Mouse (Mus musculus) heart, postnatal 25 days (tissue): ENCODE measurements around the gene Sorcs2. TPM values are rescaled to one million over a fixed set of nuclear protein-coding genes. Genes with fewer than 3 reads are reported as not detected.

Experiments
- DNase-seq: peaks from one replicate; pipeline ENCODE4 v3.0.0; 2022; ENCODE audit warnings: low spot score
- intact Hi-C: fragments of 180-260 bp; cut with DNase I; formaldehyde crosslinking; loops from one replicate; pipeline ENCODE4 v1.15.1; 2025
- total RNA-seq, 2 experiments: library from RNA; stranded (reverse); gene quantifications; 2 replicates each; pipeline ENCODE4 v1.2.3; 2021

The Sorcs2 gene
- total RNA-seq, 2 experiments from 2014 or later, result 9.7 to 13.1 TPM

DNA sequence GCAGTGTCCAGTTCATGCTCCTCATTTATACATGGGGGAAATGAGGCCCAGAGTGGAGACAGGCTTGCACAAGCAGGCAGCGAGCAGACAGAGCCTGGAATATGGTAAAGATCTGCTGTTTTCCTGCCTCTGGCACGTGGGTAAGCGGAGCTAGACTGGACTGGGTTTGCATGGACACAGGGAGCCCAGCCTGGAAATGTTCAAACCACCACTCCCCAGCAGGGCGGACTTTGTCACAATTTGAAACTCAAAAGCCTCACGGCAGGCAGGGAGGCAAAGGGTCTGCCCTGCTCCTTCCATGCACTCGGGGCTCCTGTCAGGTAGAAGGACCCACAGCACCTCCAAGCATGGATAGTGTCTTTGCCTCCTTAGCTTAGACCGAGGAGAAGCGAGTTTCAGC, 246.9 kb downstream of the Sorcs2 start:
- DNase-seq, result no peak
- intact Hi-C loops, result no loop called here

DNA sequence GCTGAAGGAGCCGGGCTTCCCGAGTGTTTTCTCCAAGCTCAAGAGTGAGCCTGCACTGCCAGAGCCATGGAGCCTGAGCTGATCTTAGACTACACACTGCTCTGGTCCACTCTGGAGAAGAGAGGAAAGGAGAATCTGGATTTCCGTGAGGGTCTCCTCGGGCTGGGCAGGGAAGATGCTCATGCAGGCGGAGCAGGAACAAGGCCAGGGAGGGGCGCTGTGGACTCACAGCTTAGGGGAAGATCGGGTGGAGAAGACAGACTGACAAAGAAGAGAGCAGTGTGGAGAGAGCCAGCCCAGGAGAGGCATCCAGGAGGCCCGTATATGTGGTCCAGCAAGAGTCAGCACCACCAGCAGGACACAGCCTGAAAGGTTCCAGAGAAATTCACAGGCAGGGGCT, 248.8 kb downstream of the Sorcs2 start:
- no peak for DNase-seq
- intact Hi-C loops, result loop anchor here (10.0 kb wide), 1 partner anchor 76 kb away; no protein-coding TSS in a partner anchor

DNA sequence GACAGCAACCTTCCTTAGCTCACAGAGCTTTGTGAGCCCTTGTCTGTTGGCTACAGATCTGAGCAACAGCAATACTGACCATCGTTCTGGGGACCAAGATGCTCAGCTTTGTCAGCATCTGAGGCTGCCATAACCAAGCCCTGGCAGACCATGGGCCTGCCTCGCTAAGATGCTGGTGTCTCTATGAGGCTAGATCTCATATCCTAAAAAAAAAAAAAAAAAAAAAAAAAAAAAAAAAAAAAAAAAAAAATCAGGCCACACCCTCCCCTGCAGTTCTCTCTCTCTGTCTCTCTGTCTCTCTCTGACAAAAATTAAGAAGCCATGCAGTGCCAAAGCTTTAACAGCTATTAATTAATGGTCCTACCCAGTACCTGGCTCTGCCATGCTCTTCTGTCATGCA, 251.3 kb downstream of the Sorcs2 start:
- no peak for DNase-seq
- intact Hi-C loops, result loop anchor here (10.0 kb wide), 1 partner anchor 78 kb away; no protein-coding TSS in a partner anchor

DNA sequence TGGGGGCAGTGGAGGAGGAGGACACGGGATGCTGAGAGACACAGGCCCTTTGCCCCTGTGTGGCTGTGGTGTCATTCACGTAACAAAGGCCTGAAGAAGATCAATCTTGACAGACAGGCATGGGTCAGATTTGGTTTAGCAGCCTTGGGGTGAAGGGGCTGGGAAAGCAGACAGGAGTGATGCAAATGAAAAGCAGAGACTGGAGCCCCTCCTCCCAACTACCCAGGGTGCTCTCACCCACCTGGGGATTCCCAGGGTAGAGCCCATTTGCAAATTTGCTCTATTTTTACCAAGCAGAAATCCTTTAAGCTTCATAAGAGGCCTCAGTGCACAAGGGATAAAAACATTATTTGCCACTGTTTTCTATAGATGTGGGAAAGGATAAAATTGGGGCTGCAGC, 253.4 kb downstream of the Sorcs2 start:
- DNase-seq, result no peak
- intact Hi-C loops, result loop anchor here (5.0 to 10.0 kb wide), 2 partner anchors 80 to 112 kb away; no protein-coding TSS in a partner anchor

DNA sequence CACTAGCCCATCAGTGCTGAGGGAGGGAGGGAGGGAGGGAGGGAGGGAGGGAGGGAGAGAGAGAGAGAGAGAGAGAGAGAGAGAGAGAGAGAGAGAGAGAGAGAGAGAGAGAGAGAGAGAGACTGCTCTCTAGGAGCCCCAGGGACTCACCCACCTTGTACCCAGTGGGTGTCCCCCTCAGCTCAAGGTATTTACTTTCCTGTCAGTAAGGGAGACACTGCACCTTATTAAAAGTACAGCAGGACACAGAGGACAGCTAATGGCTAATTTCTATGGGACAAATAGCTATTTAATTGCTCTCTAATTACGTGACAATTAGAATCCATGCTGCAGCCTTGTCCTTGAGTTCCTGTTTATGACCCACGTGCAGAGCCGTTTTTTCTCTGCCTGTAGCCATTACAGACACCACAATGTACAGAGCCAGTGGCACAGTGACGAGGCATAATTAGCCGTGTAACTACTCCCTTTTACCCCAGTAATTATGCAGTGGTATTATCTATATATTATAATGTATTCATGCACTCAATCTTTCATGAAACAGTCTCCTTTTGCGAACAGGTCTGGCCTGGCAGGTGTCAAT, 256.2 kb downstream of the Sorcs2 start:
- intact Hi-C loops, result loop anchor here (2.0 to 10.0 kb wide), 3 partner anchors 83 to 255 kb away; no protein-coding TSS in a partner anchor
- no peak for DNase-seq

DNA sequence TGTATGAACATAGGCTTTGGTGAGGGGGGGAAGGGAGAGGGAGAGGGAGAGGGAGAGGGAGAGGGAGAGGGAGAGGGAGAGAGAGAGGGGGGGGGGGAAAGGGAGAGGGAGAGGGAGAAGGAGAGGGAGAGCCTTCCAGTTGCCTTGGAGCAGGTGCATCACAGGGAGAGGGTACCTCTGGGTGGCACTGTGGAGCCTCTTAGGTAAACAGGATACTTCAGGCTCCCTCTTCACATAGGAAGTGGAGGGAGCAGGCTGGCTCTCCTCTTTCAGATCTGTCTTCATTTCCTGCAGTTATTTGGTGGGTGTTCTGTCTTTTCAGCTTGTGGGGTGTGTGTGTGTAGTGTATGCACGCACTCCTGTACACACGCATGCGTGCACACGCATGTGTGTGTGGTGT, 256.8 kb downstream of the Sorcs2 start:
- no peak for DNase-seq
- intact Hi-C loops, result loop anchor here (2.0 to 10.0 kb wide), 3 partner anchors 84 to 256 kb away; no protein-coding TSS in a partner anchor

DNA sequence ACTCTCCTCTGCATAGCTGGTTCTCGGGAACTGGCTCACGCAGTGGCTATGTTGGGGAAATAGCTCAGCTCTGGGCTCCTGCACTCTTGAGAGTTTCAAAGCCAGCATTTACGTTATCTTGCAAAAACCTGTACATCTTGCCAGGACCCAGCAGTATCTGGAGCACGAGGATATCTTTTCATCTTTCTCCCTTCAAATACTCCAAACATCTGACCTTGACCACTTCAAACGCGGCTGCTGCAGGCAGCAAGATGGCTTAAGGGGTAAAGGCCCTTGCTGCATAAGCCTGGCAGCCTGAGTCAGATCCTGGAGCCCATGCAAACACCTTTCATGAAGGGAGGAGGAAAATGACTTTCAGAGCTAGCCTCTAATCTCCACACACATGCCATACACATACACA, 258.2 kb downstream of the Sorcs2 start:
- intact Hi-C loops, result loop anchor here (2.0 to 10.0 kb wide), 3 partner anchors 85 to 257 kb away; no protein-coding TSS in a partner anchor
- no peak for DNase-seq

DNA sequence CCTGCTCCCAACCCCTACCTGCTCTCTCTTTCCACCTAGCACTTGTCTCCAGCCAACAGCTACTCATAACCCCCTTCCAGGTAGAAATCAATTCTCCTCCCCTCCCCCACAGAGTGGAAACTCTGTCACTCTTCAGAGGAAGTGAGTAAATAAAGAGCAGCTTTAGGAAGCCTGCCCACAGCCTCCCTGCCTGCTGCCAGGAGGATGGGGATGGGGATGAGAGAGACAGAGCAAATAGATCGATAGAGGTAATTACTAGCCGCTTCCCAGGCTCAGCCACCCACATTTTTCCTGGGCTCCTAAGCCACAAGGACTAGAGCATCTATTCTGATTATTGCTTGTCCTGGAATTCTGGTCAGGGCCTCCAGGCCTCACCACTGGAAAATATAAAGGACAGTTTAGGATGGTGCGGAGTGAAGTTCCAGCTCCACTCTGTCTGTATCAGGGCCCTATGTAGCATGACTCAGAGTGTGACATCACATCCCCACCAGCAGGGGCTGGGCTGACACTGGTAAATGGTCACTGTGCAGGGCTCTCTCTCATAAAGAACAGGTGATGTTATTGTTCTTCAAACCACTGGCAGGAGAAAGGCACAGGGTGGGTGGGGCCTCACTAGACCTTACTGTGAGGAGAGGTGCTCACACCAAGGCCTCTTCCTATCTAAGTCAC, 261.9 kb downstream of the Sorcs2 start:
- DNase-seq, result no peak
- intact Hi-C loops, result no loop called here

DNA sequence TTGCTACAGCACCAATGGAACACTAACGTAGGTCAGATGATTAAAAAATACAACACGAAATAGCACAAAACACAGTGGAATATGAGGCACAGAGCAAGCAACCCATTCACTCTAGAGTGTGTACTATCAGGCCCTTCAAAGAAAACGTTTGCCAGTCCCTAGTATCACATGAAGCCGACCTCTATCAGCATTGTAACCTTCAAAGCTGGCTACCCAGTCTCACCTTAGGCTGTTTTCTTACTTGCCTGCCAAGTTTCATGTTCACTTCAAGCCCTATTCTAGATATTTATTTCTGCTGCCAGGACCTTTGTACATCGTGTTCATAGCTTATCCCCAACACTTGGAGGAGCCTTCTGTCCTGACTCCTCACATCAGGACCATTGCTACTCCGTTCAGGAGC, 263.6 kb downstream of the Sorcs2 start:
- DNase-seq, result no peak

DNA sequence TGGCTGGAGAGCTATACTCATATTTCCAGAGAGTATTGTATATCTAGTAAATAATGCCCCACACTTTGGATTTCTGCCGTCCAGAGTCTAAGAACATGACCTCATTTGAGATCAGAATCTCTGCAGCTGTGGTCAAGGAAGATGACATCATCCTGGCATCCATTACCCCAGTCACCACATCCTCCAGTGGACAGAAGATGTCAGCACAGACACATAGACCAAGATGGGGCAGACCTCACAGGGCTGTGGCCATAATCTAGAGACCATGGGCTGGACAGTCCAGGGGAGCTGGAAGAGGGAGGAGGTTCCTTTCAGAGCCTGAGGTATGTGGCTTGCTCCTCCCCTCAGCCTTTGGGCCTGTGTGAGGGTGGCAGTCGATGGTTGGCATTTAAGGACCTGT, 264.0 kb downstream of the Sorcs2 start:
- no peak for DNase-seq
- intact Hi-C loops, result loop anchor here (5.0 kb wide), 1 partner anchor 62 kb away; no protein-coding TSS in a partner anchor

More for the DNA sequence above, 263.6 kb downstream of the Sorcs2 start:
- intact Hi-C loops, result loop anchor here (5.0 kb wide), 1 partner anchor 62 kb away; no protein-coding TSS in a partner anchor

DNA sequence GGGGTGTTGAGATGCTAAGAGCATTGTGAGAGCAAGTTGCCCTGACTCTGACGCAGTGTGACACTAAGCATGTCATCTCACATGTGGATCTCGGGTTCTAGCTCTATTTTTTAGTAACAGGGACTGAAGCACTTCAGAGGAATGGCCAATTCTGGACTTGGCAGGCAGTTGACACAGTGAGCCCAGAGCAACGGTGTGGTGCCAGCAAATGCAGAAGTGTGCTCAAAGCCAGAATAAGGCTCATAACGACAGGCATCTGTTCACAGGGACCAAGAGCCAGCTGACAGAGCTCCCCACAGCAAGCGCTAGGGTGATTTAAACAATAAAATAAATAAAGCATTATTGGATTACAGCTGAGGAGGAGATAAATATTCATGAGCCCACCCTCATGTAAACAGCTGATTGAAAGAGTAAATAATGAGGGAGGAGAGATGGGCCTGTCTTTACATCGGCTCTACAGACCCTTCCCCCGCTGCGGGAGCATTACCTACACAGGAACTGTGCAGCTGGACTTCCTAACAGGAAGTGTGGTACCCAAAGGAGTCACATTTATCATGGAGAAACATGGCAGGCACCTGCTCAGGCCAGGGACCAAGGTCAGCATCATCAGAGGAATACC, 267.4 kb downstream of the Sorcs2 start:
- intact Hi-C loops, result loop anchor here (5.0 kb wide), 1 partner anchor 58 kb away; no protein-coding TSS in a partner anchor

DNA sequence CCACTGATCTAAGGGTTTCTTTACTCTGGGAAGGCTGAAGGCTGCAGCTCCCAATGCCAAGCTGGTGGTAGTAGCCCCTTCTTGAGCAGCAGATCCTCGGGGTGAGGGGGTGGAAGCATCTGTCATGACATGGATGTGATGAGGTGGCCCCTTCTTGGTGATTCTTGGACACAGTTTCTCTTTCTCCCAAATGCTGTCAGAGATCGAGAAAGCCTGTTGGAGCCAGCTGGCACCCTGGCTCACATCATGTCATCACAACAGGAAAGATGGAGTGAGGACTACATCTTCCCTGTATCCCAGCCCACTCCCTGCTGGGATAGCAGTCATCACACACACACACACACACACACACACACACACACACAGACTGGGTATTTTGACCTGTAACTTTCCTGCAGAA, 268.3 kb downstream of the Sorcs2 start:
- intact Hi-C loops, result loop anchor here (5.0 kb wide), 1 partner anchor 57 kb away; no protein-coding TSS in a partner anchor
- no peak for DNase-seq

More for the DNA sequence above, 267.4 kb downstream of the Sorcs2 start:
- peak; percentile 24 for DNase-seq

DNA sequence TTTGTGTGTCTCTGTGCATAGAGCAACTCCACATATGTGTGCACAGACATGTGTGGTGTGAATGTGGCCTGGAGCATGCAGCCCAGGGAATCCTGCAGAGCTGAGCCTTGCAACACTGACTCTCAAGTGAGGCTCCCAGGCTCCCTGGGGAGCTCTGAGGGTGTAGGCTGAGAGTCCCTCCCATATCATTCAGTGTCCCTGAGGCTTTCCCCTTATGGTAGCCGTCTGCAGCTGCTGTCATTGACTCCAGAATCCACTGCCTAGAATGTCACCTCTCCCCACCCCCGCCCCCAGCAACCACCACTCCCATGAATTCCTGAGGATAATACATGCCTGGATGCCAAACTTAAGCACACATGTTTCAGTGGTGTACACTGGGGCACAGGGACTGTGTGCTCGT, 269.4 kb downstream of the Sorcs2 start:
- intact Hi-C loops, result no loop called here
- no peak for DNase-seq

DNA sequence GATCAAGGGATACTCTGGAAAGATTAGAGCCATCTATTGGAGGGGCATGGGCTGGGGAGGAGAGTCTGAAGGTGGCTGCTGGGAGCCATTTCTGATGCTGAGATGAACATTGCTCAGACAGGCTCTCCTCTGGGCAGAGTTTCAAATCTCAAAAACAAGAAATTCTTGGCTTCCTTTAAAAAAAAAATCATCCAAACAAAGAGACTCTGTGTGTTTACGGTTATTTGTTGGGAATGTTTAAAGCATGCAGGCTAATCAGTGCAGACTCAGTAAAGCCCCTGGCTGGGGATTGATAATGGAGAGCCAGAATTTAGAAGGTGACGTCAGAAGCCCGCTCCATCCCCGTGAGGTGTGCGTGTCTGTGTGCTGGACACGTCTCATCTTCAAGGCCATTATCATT, 272.9 kb downstream of the Sorcs2 start:
- no peak for DNase-seq
- intact Hi-C loops, result no loop called here

DNA sequence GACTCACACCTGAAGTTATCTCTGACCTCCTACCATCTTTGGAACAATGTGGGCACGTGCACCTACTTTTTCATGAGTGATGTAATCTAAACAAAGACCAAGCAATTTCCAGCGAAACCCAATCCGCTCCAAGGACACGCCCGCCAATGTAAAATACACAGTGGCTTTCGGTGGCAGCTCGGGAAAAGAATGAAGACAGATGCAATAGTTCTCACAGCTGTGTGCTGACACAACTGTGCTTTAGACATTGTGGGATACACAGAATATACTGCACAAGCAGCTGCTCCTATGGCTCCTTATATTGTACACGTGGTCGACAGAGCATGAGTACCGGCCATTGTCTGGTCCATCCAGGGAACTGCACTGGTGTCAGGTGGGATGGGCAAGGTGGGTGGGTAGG, 275.0 kb downstream of the Sorcs2 start:
- intact Hi-C loops, result no loop called here
- no peak for DNase-seq

DNA sequence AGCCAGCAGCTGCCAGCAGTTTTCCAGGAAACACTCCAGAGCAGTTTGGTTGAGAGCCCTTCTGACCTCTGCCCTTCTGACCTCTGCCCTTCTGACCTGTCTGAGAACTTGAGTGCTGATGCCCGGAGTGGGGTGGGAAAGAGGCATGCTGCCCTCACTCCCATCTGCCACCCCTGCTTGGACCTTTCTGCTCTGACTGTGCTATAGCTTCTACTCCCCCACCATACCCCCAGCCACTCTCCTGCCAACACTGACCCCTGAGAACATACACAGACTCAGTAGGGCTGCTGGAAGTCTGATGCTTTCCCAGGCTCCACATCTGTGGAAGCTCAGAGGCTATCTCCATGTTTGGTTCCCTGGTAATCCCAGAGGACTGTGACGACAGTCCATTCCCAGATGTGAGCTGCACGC, 277.0 kb downstream of the Sorcs2 start:
- intact Hi-C loops, result no loop called here
- no peak for DNase-seq

DNA sequence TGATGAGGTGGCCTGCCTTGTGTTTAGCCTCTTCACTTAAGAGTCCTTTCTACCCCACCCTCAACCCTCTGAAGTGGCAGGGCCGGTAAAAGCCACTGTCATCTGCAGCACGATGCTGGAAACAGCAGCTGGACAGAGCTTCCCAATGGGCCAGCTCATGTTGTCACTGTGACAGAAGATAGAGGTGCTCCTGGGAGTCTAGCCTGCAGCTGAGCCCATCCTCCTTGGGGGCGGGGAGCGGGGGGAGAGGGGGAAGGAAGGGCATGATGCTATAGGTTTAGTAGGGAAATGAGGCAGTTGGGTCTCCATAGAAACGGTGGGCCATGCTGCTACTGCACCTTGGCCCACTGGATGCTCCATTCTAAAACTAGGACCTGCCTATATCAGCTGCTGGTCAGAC, 279.9 kb downstream of the Sorcs2 start:
- intact Hi-C loops, result no loop called here
- DNase-seq, result no peak

DNA sequence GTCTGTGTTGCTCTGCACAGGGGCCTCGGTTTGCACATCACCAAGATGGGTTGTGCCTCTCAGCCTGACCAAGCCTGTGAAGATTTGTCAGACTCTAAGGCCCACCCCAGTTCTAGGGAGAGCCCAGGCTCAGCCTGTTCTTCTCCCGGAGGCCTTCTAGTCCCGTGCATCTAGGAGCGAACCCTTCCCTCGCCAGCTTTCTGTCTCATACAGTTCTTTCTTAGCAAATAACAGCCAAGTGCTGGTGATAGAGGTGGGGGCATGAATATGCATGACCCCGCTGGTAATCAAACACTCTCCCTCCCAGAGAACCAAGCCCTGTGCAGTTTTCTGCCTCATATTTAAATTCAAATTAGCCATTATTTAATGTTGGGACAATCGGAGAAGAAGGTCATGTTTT, 282.4 kb downstream of the Sorcs2 start:
- no peak for DNase-seq
- intact Hi-C loops, result no loop called here

DNA sequence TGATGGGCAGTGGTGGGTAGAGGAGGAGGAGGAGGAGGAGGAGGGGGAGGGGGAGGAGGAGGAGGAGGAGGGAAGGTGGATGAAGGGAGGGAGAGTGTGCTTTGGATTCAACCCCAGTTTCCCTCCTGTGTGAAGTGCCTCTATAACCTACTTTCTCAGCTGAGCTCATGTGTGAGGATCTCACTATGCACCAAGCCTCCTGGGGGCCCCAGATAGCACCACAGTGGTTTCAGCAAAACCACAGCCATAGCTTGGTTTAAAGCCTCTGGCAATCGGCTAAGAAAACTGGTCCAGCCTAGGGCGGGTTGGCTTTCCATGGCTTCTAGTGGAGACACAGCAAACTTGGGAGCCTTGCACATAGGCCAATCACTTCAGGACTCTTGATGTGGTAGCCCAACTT, 284.2 kb downstream of the Sorcs2 start:
- intact Hi-C loops, result no loop called here
- DNase-seq, result no peak

DNA sequence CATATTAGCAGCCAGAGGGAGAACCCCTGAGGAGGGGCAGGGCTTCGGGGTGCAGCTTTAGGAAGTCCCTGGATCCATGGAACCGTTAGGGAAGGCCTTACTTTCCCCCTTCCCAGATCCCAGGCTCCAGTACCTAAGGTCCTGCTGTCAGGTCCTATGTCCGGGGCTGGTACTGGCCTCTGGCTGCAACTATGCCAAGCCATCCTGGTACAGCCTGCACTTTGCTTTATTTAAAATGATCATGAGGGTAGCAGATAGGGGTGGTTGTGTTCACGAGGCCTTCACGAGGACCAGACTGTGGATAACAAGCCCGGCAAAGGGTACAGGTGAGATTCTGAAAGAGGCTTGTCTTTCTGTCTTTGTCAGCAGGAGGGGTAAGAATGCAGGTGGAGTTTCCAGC, 285.2 kb downstream of the Sorcs2 start:
- intact Hi-C loops, result no loop called here
- no peak for DNase-seq

DNA sequence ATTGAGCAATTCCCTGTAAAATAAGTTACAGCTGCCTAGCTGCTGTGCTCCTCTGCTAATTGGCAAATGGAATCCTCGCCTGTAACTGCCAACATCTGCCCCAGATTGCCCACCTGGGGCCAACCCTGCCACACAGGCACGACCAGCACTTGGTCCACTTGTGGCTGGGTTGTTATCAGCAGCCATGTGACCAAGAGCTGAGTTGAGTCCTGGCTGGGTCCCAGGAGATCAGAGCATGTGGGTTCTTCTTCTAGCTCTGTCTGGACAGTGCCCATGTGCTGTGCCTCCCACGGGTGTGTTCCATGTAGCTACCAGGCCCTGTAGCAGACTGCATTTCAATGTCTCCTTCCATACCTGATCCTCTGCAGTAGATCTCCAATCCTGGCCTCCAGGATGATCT, 286.4 kb downstream of the Sorcs2 start:
- DNase-seq, result no peak
- intact Hi-C loops, result no loop called here
